Mouse (Mus musculus): Measurements from ENCODE around the gene Ccdc93. TPM values are rescaled to one million over a fixed set of nuclear protein-coding genes. Genes with fewer than 3 reads are reported as not detected.

Gene Ccdc93
- polyA plus RNA-seq (2015; fragmentation: Nextera tagmentation; extraction: Ambion mirVana): 9.3 and 11.6 TPM in 2 replicates

DNA sequence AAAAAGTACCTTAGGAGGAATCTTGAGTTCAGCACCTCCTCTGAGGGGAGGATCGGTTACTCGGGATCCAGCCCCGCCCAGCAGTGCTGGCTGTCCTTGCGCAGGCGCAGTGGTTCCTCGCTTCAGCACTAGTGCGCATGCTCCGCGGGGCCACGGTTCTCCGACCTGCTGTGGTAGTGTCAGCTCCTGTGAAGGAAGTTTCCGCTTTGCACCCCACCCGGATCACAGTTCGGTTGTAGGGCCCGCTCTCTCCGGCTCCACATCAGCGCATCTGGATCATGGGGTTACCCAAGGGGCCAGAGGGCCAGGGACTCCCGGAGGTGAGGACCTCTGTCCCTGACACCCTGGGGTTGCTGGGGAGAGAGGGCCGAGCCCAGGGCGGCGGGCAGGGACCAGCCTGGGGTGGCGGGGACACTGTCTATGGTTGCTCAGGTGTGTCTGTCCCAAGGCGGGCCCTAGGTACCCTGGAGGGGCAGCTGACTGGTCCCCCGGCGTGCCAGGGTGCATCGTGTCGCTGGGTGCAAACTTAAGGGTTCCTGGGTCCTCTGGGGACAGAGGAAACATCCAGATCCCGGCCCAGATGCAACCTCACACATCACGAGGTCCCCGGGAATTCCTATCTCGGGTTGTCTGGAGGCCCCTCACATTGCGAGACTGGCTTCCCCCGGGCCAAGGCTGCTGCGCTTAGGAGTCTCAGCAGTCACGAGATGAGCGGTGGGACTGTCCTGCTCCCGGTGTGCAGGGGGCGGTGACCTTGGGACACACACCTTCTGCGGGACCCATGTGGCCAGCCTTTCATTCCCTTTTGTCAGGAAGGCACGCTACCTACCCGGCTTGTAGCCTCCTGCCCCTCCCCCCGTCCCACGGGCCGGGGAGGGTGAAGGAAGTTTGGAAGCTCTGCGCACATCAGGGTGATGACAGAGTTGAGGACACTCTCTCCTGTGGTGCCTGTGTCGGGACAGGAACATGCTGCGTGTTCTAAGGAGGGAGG, at the start of gene Ccdc93:
TSS of gene Ccdc93 (plus strand) at position 112 of the 991 bp plus-strand sequence.
- Histone ChIP-seq H3K9ac (peak within 1 kb of the TSS; percentile 91), H3K4me1 (replicated peaks) (peaks cover 25% of the 10 kb centered on the region), H3K27me3 (no peaks in the 10 kb centered on the region), H3K9me3 (no peaks in the 10 kb centered on the region), H3K27ac (replicated peaks) (no peak within 1 kb of the TSS), H3K4me2 (peak within 1 kb of the TSS; percentile 98), H3K36me3 (peaks cover 11% of the 10 kb centered on the region), H3K4me3 (peak within 1 kb of the TSS; percentile 89)
- WGBS: 1% methylated on average over 44 of the region's 47 CpGs
- ATAC-seq (ENCODE audit: low read depth): peak; percentile 93

DNA sequence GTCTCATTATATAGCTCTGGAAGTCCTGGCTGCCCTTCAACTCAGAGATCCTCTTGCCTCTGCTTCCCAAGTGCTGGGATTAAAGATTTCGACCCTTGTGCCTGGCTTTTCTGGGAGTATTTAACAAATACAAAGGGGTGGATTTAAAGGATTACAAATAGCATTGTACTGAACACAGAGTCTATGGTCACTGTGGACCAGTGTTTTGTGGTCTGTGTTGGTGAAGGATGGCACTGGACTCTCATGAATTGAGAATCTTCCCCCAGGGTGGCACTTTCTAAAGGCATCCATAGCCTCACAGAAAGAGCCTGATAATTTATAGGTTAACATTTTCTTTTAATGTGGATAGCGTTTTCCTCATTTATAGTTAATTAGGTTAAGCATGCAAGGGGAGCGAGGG, 49.3 kb upstream of the Ccdc93 start:
- ATAC-seq (ENCODE audit: low read depth): peak; percentile 43; the same call in 1 of the 2 replicates
- H3K27me3 ChIP-seq: no peaks in the 10 kb centered on the region
- WGBS: 36% methylated on average over 3 of the region's 3 CpGs
- no peak overlapping the region for H3K27ac ChIP-seq (replicated peaks)
- H3K9ac ChIP-seq: no peak overlapping the region
- no peaks in the 10 kb centered on the region for H3K9me3 ChIP-seq
- H3K36me3 ChIP-seq: no peaks in the 10 kb centered on the region
- no peak overlapping the region for H3K4me3 ChIP-seq
- H3K4me2 ChIP-seq: no peak overlapping the region
- H3K4me1 ChIP-seq (replicated peaks): no peaks in the 10 kb centered on the region

DNA sequence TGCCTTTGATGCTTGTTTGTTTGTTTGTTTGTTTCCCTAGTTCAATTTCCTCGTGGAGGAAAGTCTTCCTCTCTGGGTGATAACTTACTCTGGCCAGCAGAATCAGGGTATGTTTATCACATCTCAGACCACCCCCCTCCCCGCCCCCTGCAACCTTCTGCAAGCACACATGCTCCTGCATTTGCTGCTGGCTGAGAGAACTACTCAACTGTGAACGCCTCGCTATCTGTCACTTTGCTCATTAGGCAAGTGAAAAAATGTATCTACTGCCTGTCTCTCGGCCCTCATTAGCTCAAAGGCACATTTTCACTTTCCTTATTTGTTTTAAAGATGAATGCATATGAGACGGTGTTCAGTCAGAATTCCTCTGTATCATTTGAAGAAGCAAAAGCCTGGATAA, 42.5 kb upstream of the Ccdc93 start:
- Histone ChIP-seq H3K4me1 (replicated peaks) (peaks cover 38% of the 10 kb centered on the region), H3K4me3 (no peak overlapping the region), H3K36me3 (no peaks in the 10 kb centered on the region), H3K27ac (replicated peaks) (no peak overlapping the region; the same call in 1 of the 2 replicates), H3K9ac (no peak overlapping the region), H3K4me2 (no peak overlapping the region), H3K9me3 (no peaks in the 10 kb centered on the region), H3K27me3 (no peaks in the 10 kb centered on the region)
- ATAC-seq (ENCODE audit: low read depth): no peak
- 37% methylated on average over 6 of the region's 6 CpGs for WGBS

DNA sequence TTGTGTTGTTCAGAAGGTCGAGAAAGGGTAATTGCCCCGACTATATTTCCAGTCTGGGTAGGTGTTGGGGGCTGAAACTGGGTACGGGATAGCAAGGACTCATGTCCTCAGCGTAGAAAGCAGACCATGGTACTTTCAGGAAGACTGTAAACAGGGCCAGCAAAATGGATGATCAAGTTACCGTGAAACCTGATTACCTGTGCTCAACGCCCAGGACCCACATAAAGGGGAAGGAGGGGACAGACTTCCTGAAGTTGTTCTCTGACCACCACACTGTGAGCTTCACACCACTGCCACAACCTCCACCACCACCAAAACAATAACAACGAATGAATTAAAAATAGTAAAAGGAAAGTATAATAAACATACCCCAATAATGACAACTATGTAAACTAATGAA, 42.1 kb upstream of the Ccdc93 start:
- no peak for ATAC-seq (ENCODE audit: low read depth)
- 75% methylated on average over 7 of the region's 7 CpGs for WGBS
- Histone ChIP-seq H3K27ac (replicated peaks) (no peak overlapping the region; the same call in 1 of the 2 replicates), H3K9me3 (no peaks in the 10 kb centered on the region), H3K4me1 (replicated peaks) (peaks cover 41% of the 10 kb centered on the region), H3K27me3 (no peaks in the 10 kb centered on the region), H3K4me3 (no peak overlapping the region), H3K4me2 (no peak overlapping the region), H3K36me3 (no peaks in the 10 kb centered on the region), H3K9ac (no peak overlapping the region)

DNA sequence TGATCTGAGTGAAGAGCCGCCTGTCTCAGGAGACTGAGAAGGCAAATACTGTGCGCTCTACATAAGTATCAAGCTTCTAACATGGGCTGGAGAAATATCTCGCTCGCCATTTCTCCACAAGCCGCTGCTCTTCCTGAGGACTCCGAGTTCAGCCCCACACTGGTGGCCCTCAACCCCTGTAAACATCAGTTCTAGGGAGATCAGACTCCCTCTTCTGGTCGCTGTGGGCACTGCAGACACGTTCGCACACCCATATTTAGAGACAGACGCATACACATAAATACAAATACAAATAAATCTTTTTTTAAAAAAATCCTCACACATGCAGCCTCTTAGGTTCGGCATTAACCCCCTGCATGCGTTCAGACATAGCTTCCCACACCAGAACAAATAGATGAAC, 41.3 kb upstream of the Ccdc93 start:
- H3K27ac ChIP-seq (replicated peaks): peak overlapping the region; percentile 39
- 86% methylated on average over 12 of the region's 12 CpGs for WGBS
- H3K9me3 ChIP-seq: no peaks in the 10 kb centered on the region
- no peak overlapping the region for H3K4me2 ChIP-seq
- H3K36me3 ChIP-seq: no peaks in the 10 kb centered on the region
- peaks cover 49% of the 10 kb centered on the region for H3K4me1 ChIP-seq (replicated peaks)
- H3K9ac ChIP-seq: no peak overlapping the region
- no peak for ATAC-seq (ENCODE audit: low read depth)
- no peaks in the 10 kb centered on the region for H3K27me3 ChIP-seq
- H3K4me3 ChIP-seq: no peak overlapping the region

DNA sequence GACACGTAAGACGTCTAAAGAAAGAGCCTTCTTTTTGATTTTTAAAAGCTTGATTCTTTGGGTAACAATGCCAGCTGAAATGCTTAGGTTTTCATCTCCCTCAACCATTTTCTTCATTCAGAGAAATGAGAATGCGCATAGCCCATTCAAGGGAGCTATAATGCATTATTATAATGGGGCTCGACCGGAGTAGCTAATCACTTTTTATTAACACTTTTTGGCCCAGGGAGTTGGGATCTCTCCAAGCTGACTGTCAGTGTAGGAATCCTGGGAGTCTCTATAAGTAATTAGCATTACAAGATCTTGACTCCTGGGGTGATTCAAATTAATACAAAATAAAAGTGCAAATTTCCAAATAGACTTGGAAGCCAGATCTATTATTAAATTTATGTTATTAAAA, 40.8 kb upstream of the Ccdc93 start:
- H3K36me3 ChIP-seq: no peaks in the 10 kb centered on the region
- H3K27ac ChIP-seq (replicated peaks): peak overlapping the region; percentile 39
- H3K4me3 ChIP-seq: no peak overlapping the region
- no peak for ATAC-seq (ENCODE audit: low read depth)
- no peaks in the 10 kb centered on the region for H3K27me3 ChIP-seq
- 59% methylated on average over 5 of the region's 5 CpGs for WGBS
- H3K4me2 ChIP-seq: no peak overlapping the region
- no peak overlapping the region for H3K9ac ChIP-seq
- no peaks in the 10 kb centered on the region for H3K9me3 ChIP-seq
- peaks cover 53% of the 10 kb centered on the region for H3K4me1 ChIP-seq (replicated peaks)

DNA sequence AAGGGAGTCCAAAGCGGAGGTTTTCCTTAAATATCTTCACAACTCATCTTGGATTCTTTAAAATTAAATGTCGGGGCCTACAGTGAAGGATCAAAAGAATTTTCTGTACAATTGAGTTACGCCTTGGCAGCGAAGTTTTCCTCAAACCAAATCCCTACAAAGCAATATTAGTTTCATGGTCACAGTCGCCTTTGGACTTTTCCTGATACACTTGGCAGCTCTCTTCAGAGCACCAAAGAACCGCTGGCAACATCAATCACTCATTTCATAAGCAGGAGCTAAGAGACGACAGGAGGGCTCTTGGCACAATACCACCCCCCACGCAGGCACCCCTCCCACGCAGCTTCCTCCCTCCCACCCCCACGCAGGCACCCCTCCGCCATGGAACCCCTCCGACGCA, 40.4 kb upstream of the Ccdc93 start:
- no peak overlapping the region for H3K4me3 ChIP-seq
- ATAC-seq (ENCODE audit: low read depth): no peak
- WGBS: 61% methylated on average over 13 of the region's 13 CpGs
- no peaks in the 10 kb centered on the region for H3K9me3 ChIP-seq
- no peak overlapping the region for H3K9ac ChIP-seq
- H3K36me3 ChIP-seq: no peaks in the 10 kb centered on the region
- H3K4me2 ChIP-seq: no peak overlapping the region
- no peaks in the 10 kb centered on the region for H3K27me3 ChIP-seq
- peaks cover 58% of the 10 kb centered on the region for H3K4me1 ChIP-seq (replicated peaks)
- H3K27ac ChIP-seq (replicated peaks): peak overlapping the region; percentile 39

DNA sequence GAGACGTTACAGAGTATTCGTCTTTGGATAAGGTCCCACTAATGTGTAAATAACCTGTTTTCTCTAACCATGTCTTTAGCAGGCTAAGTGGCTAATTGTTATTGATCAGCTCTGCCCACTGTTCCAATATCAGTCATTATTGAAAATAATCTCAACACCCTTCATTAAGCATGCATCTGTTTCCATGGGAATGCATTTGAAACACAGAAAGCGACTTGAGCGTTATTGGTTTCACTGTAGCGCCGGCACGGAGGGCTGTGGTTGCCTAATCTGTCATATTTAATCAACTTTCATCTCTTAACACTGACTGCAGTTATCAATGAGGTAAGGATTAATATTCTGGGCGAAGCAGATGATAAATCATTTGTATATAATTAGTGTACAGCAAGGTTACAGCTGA, 40.0 kb upstream of the Ccdc93 start:
- H3K9ac ChIP-seq: no peak overlapping the region
- H3K4me1 ChIP-seq (replicated peaks): peaks cover 62% of the 10 kb centered on the region
- no peak overlapping the region for H3K4me3 ChIP-seq

DNA sequence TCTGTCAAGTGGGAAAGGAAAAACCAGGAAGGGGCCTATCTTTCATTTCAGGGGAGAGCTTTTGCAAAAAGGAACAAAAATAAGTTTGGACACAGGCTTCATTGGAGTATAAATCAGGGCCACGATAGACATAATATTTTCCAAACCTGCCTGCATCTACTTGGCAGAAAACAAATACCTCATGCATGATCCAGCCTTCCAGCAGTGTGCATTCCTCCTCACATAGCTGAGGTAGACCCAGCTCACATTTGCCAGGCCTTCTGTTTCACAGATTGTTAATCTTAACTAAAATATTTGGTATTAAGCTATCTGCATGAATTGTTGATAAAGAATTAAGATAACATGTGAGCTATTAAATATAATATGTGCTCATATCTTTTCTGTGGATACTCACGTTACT, 37.7 kb upstream of the Ccdc93 start:
- H3K4me1 ChIP-seq (replicated peaks): peaks cover 61% of the 10 kb centered on the region
- no peaks in the 10 kb centered on the region for H3K36me3 ChIP-seq
- 0 out of 2 replicates have a peak overlapping the region, but pooled peaks have one; percentile 14 for H3K27ac ChIP-seq (replicated peaks)
- H3K4me2 ChIP-seq: no peak overlapping the region
- H3K4me3 ChIP-seq: no peak overlapping the region
- ATAC-seq (ENCODE audit: low read depth): no peak
- no peaks in the 10 kb centered on the region for H3K27me3 ChIP-seq
- WGBS: 62% methylated on average over 2 of the region's 2 CpGs
- H3K9ac ChIP-seq: no peak overlapping the region
- no peaks in the 10 kb centered on the region for H3K9me3 ChIP-seq

More for the DNA sequence above, 40.0 kb upstream of the Ccdc93 start:
- no peaks in the 10 kb centered on the region for H3K27me3 ChIP-seq
- no peak overlapping the region; the same call in 1 of the 2 replicates for H3K4me2 ChIP-seq
- no peaks in the 10 kb centered on the region for H3K9me3 ChIP-seq
- no peaks in the 10 kb centered on the region for H3K36me3 ChIP-seq
- WGBS: 53% methylated on average over 8 of the region's 8 CpGs
- ATAC-seq (ENCODE audit: low read depth): no peak
- peak overlapping the region; percentile 39 for H3K27ac ChIP-seq (replicated peaks)

DNA sequence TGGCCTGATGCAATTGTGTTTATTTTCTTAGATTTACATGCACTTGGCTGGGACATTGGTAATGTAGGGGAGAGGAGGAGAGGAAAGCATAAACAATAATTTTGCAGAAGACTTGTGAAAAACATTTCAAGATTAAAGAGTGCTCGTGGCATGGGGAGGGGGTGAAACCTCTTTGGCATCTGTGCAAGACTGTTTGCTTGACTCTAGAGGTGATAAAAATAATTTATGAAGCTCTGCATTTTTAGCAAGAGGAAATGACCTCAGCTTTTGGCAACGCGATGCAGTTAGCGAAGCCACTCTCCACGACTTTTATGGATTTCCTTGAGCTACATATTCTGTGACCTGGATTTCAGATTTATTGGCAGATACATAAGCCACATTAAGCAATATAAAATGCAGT, 36.1 kb upstream of the Ccdc93 start:
- Histone ChIP-seq H3K4me2 (peak overlapping the region; percentile 17; the same call in 1 of the 2 replicates), H3K27me3 (no peaks in the 10 kb centered on the region), H3K36me3 (no peaks in the 10 kb centered on the region), H3K4me3 (no peak overlapping the region), H3K4me1 (replicated peaks) (peaks cover 66% of the 10 kb centered on the region), H3K9me3 (no peaks in the 10 kb centered on the region), H3K9ac (no peak overlapping the region), H3K27ac (replicated peaks) (peak overlapping the region; percentile 61)
- 18% methylated on average over 5 of the region's 5 CpGs for WGBS
- peak; percentile 26; the same call in 1 of the 2 replicates for ATAC-seq (ENCODE audit: low read depth)

DNA sequence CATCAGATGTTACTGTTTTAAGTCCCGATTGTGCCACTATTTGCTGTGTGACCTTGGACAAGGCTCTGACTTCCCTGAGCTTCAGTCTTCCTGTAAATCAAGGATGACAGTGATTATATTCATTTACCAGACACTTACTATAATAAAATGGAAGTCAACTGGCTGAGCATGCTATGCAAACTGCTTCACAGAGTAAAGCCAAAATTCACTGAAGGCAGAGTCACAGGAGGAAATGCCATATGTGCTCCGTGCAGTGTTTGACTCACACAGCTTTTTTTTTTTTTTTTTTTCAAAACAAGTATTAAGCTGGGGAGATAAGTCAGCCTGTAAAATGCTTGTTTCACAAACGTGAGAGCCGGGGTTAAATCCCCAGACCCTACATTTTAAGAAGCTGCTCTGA, 34.3 kb upstream of the Ccdc93 start:
- no peak overlapping the region for H3K27ac ChIP-seq (replicated peaks)
- peaks cover 56% of the 10 kb centered on the region for H3K4me1 ChIP-seq (replicated peaks)
- no peak overlapping the region for H3K4me3 ChIP-seq
- 74% methylated on average over 4 of the region's 4 CpGs for WGBS
- no peaks in the 10 kb centered on the region for H3K9me3 ChIP-seq
- no peak overlapping the region for H3K9ac ChIP-seq
- no peaks in the 10 kb centered on the region for H3K36me3 ChIP-seq
- no peak for ATAC-seq (ENCODE audit: low read depth)
- no peaks in the 10 kb centered on the region for H3K27me3 ChIP-seq
- H3K4me2 ChIP-seq: no peak overlapping the region

DNA sequence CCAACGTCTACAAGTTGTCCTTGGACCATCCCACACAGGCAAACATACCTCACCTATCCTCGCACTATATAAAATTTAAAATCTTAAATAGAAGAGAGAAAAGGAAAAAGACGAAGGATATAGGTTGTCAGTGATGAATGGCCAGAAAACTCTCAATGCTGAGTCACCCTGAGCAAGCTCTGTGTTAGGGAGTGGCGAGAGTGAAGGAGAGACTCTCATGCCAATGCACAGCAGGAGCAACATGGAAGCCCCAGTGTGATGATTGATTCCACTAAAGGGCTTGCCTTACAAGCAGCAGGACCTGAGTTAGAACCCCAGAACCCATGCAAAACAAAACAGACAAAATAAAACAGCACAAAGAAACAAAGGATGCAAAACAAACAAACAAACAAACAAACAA, 32.6 kb upstream of the Ccdc93 start:
- Histone ChIP-seq H3K4me1 (replicated peaks) (peaks cover 40% of the 10 kb centered on the region), H3K9ac (no peak overlapping the region), H3K9me3 (no peaks in the 10 kb centered on the region), H3K27me3 (no peaks in the 10 kb centered on the region), H3K27ac (replicated peaks) (no peak overlapping the region), H3K36me3 (no peaks in the 10 kb centered on the region), H3K4me3 (no peak overlapping the region), H3K4me2 (no peak overlapping the region)
- no peak for ATAC-seq (ENCODE audit: low read depth)
- WGBS: 83% methylated on average over 4 of the region's 4 CpGs

All from neural tube, embryonic 13.5 days (tissue).